Mouse (Mus musculus): Measurements from ENCODE around the gene Gimap8.

DNA sequence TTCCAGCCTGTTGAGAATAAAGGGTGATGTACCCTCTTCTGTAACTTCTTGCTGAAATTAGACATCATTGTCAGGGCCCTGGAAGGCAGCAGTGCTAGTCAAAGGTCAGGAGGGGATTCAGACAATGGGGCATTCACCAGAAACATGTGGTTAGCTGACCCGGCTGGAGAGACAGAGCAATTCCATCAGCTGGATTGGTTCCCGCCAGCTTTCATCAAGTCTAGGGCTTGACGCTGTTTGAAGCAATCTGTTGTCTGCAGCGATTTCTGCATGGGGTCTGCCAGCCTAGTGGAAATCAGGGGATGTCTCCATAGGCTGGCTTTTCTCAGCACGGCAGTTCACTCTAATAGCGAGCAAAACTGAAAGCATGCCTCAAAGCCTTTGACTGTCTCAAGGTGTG lies 10.5 kb upstream of the Gimap8 start:
- TF ChIP-seq CTCF (IDR thresholded peaks at IDR 0.05; ENCODE audit: control insufficient read depth, insufficient read depth, insufficient replicate concordance, low read depth, low read length) (no peak), POLR2A (IDR thresholded peaks at IDR 0.05; ENCODE audit: control insufficient read depth, low read depth, low read length) (no peak)
